Mouse (Mus musculus): ENCODE results near the gene Pan3. TPM values are rescaled to one million over a fixed set of nuclear protein-coding genes. Genes with fewer than 3 reads are reported as not detected.

Pan3 gene
- 150 TPM in 2 replicates for polyA plus RNA-seq (2012; ENCODE audit: insufficient read depth, insufficient read length, missing spikeins)

GRCm38 (mm10) chr5:147429535-147430305, at the start of gene Pan3:
Pan3 (plus strand) TSS chr5:147430161.
- Histone ChIP-seq H3K4me3 (ENCODE audit: insufficient read depth, low read length) (peak within 1 kb of the TSS; percentile 94), H3K27ac (ENCODE audit: insufficient read depth, low read depth, low read length) (peak within 1 kb of the TSS; percentile 85), H3K4me1 (ENCODE audit: control insufficient read depth, insufficient read depth, low read length) (peaks cover 36% of the 10 kb centered on the region)
- TF ChIP-seq POLR2A (IDR thresholded peaks at IDR 0.05; ENCODE audit: borderline replicate concordance, low read depth, low read length) = peak; percentile 61; the same call in 1 of the 2 replicates
- TF ChIP-seq CTCF (IDR thresholded peaks at IDR 0.05; ENCODE audit: low read depth, low read length) = no peak

- Histone ChIP-seq H3K27ac (ENCODE audit: insufficient read depth, low read depth, low read length) (no peak overlapping the region), H3K4me1 (ENCODE audit: control insufficient read depth, insufficient read depth, low read length) (no peaks in the 10 kb centered on the region), H3K4me3 (ENCODE audit: insufficient read depth, low read length) (no peak overlapping the region)
- TF ChIP-seq POLR2A (IDR thresholded peaks at IDR 0.05; ENCODE audit: borderline replicate concordance, low read depth, low read length) (no peak), CTCF (IDR thresholded peaks at IDR 0.05; ENCODE audit: low read depth, low read length) (no peak)
Observed at GRCm38 (mm10) chr5:147381396-147381795, 48.6 kb upstream of the Pan3 start.

- H3K4me3 ChIP-seq (ENCODE audit: insufficient read depth, low read length) = no peak overlapping the region
- peaks cover 20% of the 10 kb centered on the region for H3K4me1 ChIP-seq (ENCODE audit: control insufficient read depth, insufficient read depth, low read length)
- no peak for TF ChIP-seq POLR2A (IDR thresholded peaks at IDR 0.05; ENCODE audit: borderline replicate concordance, low read depth, low read length)
- TF ChIP-seq CTCF (IDR thresholded peaks at IDR 0.05; ENCODE audit: low read depth, low read length) = no peak
- H3K27ac ChIP-seq (ENCODE audit: insufficient read depth, low read depth, low read length) = no peak overlapping the region
Observed at GRCm38 (mm10) chr5:147386865-147387264, 43.1 kb upstream of the Pan3 start.

- Histone ChIP-seq H3K4me1 (ENCODE audit: control insufficient read depth, insufficient read depth, low read length) (peaks cover 27% of the 10 kb centered on the region), H3K27ac (ENCODE audit: insufficient read depth, low read depth, low read length) (no peak overlapping the region), H3K4me3 (ENCODE audit: insufficient read depth, low read length) (peak overlapping the region; percentile 19; the same call in 1 of the 2 replicates)
- no peak for TF ChIP-seq CTCF (IDR thresholded peaks at IDR 0.05; ENCODE audit: low read depth, low read length)
Observed at GRCm38 (mm10) chr5:147388376-147389008, 41.5 kb upstream of the Pan3 start.

- no peak overlapping the region for H3K27ac ChIP-seq (ENCODE audit: insufficient read depth, low read depth, low read length)
- TF ChIP-seq POLR2A (IDR thresholded peaks at IDR 0.05; ENCODE audit: borderline replicate concordance, low read depth, low read length) (no peak), CTCF (IDR thresholded peaks at IDR 0.05; ENCODE audit: low read depth, low read length) (no peak)
- peaks cover 27% of the 10 kb centered on the region for H3K4me1 ChIP-seq (ENCODE audit: control insufficient read depth, insufficient read depth, low read length)
- H3K4me3 ChIP-seq (ENCODE audit: insufficient read depth, low read length) = no peak overlapping the region
Observed at GRCm38 (mm10) chr5:147389052-147389451, 40.9 kb upstream of the Pan3 start.

- Histone ChIP-seq H3K27ac (ENCODE audit: insufficient read depth, low read depth, low read length) (no peak overlapping the region), H3K4me1 (ENCODE audit: control insufficient read depth, insufficient read depth, low read length) (peaks cover 27% of the 10 kb centered on the region), H3K4me3 (ENCODE audit: insufficient read depth, low read length) (no peak overlapping the region)
- no peak for TF ChIP-seq POLR2A (IDR thresholded peaks at IDR 0.05; ENCODE audit: borderline replicate concordance, low read depth, low read length)
- no peak for TF ChIP-seq CTCF (IDR thresholded peaks at IDR 0.05; ENCODE audit: low read depth, low read length)
Observed at GRCm38 (mm10) chr5:147390772-147391171, 39.2 kb upstream of the Pan3 start.

- Histone ChIP-seq H3K27ac (ENCODE audit: insufficient read depth, low read depth, low read length) (peak overlapping the region; percentile 34), H3K4me1 (ENCODE audit: control insufficient read depth, insufficient read depth, low read length) (peaks cover 27% of the 10 kb centered on the region), H3K4me3 (ENCODE audit: insufficient read depth, low read length) (peak overlapping the region; percentile 39)
- TF ChIP-seq POLR2A (IDR thresholded peaks at IDR 0.05; ENCODE audit: borderline replicate concordance, low read depth, low read length) (no peak), CTCF (IDR thresholded peaks at IDR 0.05; ENCODE audit: low read depth, low read length) (no peak)
Observed at GRCm38 (mm10) chr5:147392667-147393213, 37.2 kb upstream of the Pan3 start.

- TF ChIP-seq POLR2A (IDR thresholded peaks at IDR 0.05; ENCODE audit: borderline replicate concordance, low read depth, low read length) = no peak
- no peak for TF ChIP-seq CTCF (IDR thresholded peaks at IDR 0.05; ENCODE audit: low read depth, low read length)
- Histone ChIP-seq H3K4me1 (ENCODE audit: control insufficient read depth, insufficient read depth, low read length) (peaks cover 13% of the 10 kb centered on the region), H3K4me3 (ENCODE audit: insufficient read depth, low read length) (no peak overlapping the region), H3K27ac (ENCODE audit: insufficient read depth, low read depth, low read length) (no peak overlapping the region)
Observed at GRCm38 (mm10) chr5:147395050-147395449, 34.9 kb upstream of the Pan3 start.

GRCm38 (mm10) chr5:147399843-147400504, 30.0 kb upstream of the Pan3 start, which contains the start of gene Flt3:
Flt3 (minus strand) TSS chr5:147400489.
- peak within 1 kb of the TSS; percentile 35 for H3K4me3 ChIP-seq (ENCODE audit: insufficient read depth, low read length)
- TF ChIP-seq CTCF (IDR thresholded peaks at IDR 0.05; ENCODE audit: low read depth, low read length) = no peak
- TF ChIP-seq POLR2A (IDR thresholded peaks at IDR 0.05; ENCODE audit: borderline replicate concordance, low read depth, low read length) = no peak

More at GRCm38 (mm10) chr5:147399843-147400504, 30.0 kb upstream of the Pan3 start, which contains the start of gene Flt3:
- H3K27ac ChIP-seq (ENCODE audit: insufficient read depth, low read depth, low read length) = no peak within 1 kb of the TSS
- 0 out of 2 replicates have a peak, but pooled peaks cover 2% of the 10 kb centered on the region for H3K4me1 ChIP-seq (ENCODE audit: control insufficient read depth, insufficient read depth, low read length)

All from bone marrow macrophage, adult 2 months (primary cell).